In genomic region chr6:128802999-128803857, GRCm38 (mm10) we compare ENCODE assay signal across 8 mouse cellular contexts. TPM values are rescaled to one million over a fixed set of nuclear protein-coding genes. Genes with fewer than 3 reads are reported as not detected.
DNase-seq lines count a peak whose midpoint lies in the region; ATAC-seq and TF ChIP-seq lines count a peak whose summit lies in the region.

No protein-coding gene starts in this region.

- H3K9me3 ChIP-seq in MEL (replicated peaks; ENCODE audit: insufficient read depth, low read length) = no peaks in the 10 kb centered on the region
- H3K9me3 ChIP-seq in forebrain, postnatal 0 days (ENCODE audit: low read length) = no peaks in the 10 kb centered on the region
- H3K9me3 ChIP-seq in lung, embryonic 15.5 days = no peaks in the 10 kb centered on the region

- H3K4me1 ChIP-seq in MEL (ENCODE audit: control insufficient read depth in 1 of 2, insufficient read depth in 2 of 2, low read length in 2 of 2) = peaks cover 5 to 9% of the 10 kb centered on the region in 2 experiments; a peak in 2 of 4 replicates
- H3K4me1 ChIP-seq in cerebellum, adult 2 months (ENCODE audit: control insufficient read depth, insufficient read depth, low read length) = no peaks in the 10 kb centered on the region
- no peaks in the 10 kb centered on the region for H3K4me1 ChIP-seq in forebrain, postnatal 0 days (ENCODE audit: insufficient read depth)
- H3K4me1 ChIP-seq in lung, embryonic 15.5 days = peaks cover 6% of the 10 kb centered on the region

- TF ChIP-seq POLR2A in MEL (IDR thresholded peaks at IDR 0.05; ENCODE audit: control insufficient read depth in 1 of 2, insufficient read depth in 1 of 2, low read depth in 1 of 2, low read length in 2 of 2, poor library complexity in 1 of 2) = no peak
- no peak for TF ChIP-seq POLR2A in cerebellum, adult 2 months (IDR thresholded peaks at IDR 0.05; ENCODE audit: borderline replicate concordance, insufficient read depth, low read length)

- peak; percentile 25 for TF ChIP-seq RAD21 in MEL (IDR thresholded peaks at IDR 0.05; ENCODE audit: low read depth, low read length)

- H3K4me2 ChIP-seq in forebrain, postnatal 0 days (ENCODE audit: low read depth) = peak overlapping the region; percentile 55
- H3K4me2 ChIP-seq in lung, embryonic 15.5 days = peak overlapping the region; percentile 66

- DNase-seq in MEL (ENCODE audit: low read depth, low spot score) = peak; percentile 97
- DNase-seq in cerebellum, adult 2 months = peak; percentile 96 to 98
- DNase-seq in forebrain, postnatal 0 days = peak; percentile 100
- DNase-seq in heart, postnatal 4 days = peak; percentile 98
- peak; percentile 96 to 97 for DNase-seq in layer of hippocampus, adult 8-10 months (ENCODE audit: low spot score in 2 of 2)
- DNase-seq in ovary, adult 18-20 months (ENCODE audit: low spot score) = peak; percentile 91
- DNase-seq in thymus, postnatal 0 days (ENCODE audit: low spot score) = peak; percentile 99

- H3K9ac ChIP-seq in MEL (ENCODE audit: control insufficient read depth, low read depth, low read length, poor library complexity, severe bottlenecking) = peak overlapping the region; percentile 68
- peak overlapping the region; percentile 62 for H3K9ac ChIP-seq in forebrain, postnatal 0 days
- H3K9ac ChIP-seq in lung, embryonic 15.5 days = peak overlapping the region; percentile 43; the same call in 1 of the 2 replicates

- H3K36me3 ChIP-seq in MEL (ENCODE audit: control insufficient read depth in 1 of 2, insufficient read depth in 2 of 2, low read length in 2 of 2) = no peaks in the 10 kb centered on the region
- no peaks in the 10 kb centered on the region for H3K36me3 ChIP-seq in forebrain, postnatal 0 days (ENCODE audit: insufficient read depth)
- no peaks in the 10 kb centered on the region for H3K36me3 ChIP-seq in lung, embryonic 15.5 days

- peak; percentile 92 for ATAC-seq in forebrain, postnatal 0 days
- ATAC-seq in lung, embryonic 15.5 days (ENCODE audit: borderline replicate concordance, extremely low read depth, low FRiP score, low TSS enrichment) = peak; percentile 95

- peak overlapping the region; percentile 49 to 82 for H3K4me3 ChIP-seq in MEL (ENCODE audit: control insufficient read depth in 1 of 2, insufficient read depth in 1 of 2, low read depth in 2 of 2, low read length in 2 of 2)
- H3K4me3 ChIP-seq in cerebellum, adult 2 months (replicated peaks; ENCODE audit: insufficient read depth, low read depth, low read length) = peak overlapping the region; percentile 70
- H3K4me3 ChIP-seq in forebrain, postnatal 0 days (ENCODE audit: low read depth, low read length) = peak overlapping the region; percentile 45
- peak overlapping the region; percentile 41 for H3K4me3 ChIP-seq in lung, embryonic 15.5 days

- no peak for TF ChIP-seq EP300 in MEL (IDR thresholded peaks at IDR 0.05; ENCODE audit: low read depth in 1 of 2, low read length in 2 of 2)

- WGBS in cerebellum, adult 2 months = 4% methylated on average over 26 of the region's 26 CpGs
- WGBS in forebrain, postnatal 0 days = 6% methylated on average over 26 of the region's 26 CpGs
- 5% methylated on average over 26 of the region's 26 CpGs for WGBS in lung, embryonic 15.5 days

- no peak overlapping the region for H3K27ac ChIP-seq in MEL (ENCODE audit: control insufficient read depth, low read depth, low read length)
- no peak overlapping the region for H3K27ac ChIP-seq in cerebellum, adult 2 months (ENCODE audit: insufficient read depth, low read length)
- peak overlapping the region; percentile 82 for H3K27ac ChIP-seq in forebrain, postnatal 0 days (ENCODE audit: low read depth, low read length)
- H3K27ac ChIP-seq in lung, embryonic 15.5 days = peak overlapping the region; percentile 49

- H3K27me3 ChIP-seq in MEL (ENCODE audit: control insufficient read depth in 1 of 2, insufficient read depth in 2 of 2, low read length in 2 of 2) = no peaks in the 10 kb centered on the region
- H3K27me3 ChIP-seq in cerebellum, adult 2 months (ENCODE audit: control insufficient read depth, insufficient read depth, low read length) = no peaks in the 10 kb centered on the region
- no peaks in the 10 kb centered on the region for H3K27me3 ChIP-seq in forebrain, postnatal 0 days (ENCODE audit: insufficient read depth, low read length)
- no peaks in the 10 kb centered on the region for H3K27me3 ChIP-seq in lung, embryonic 15.5 days

- no peaks in the 10 kb centered on the region for H3K79me2 ChIP-seq in MEL (ENCODE audit: control insufficient read depth, insufficient read depth, low read length, poor library complexity)

- TF ChIP-seq CTCF in MEL (IDR thresholded peaks at IDR 0.05 in 2 of 3, conservative IDR thresholded peaks at IDR 0.05 in 1 of 3; ENCODE audit: control insufficient read depth in 1 of 3, insufficient read depth in 1 of 3, low read depth in 2 of 3, low read length in 3 of 3, poor library complexity in 1 of 3, severe bottlenecking in 1 of 3) = peak; percentile 74 to 84 (median 81)
- TF ChIP-seq CTCF in cerebellum, adult 2 months (IDR thresholded peaks at IDR 0.05; ENCODE audit: borderline replicate concordance, insufficient read depth, low read depth, low read length) = peak; percentile 92
- peak; percentile 99 for TF ChIP-seq CTCF in forebrain, postnatal 0 days (IDR thresholded peaks at IDR 0.05; ENCODE audit: low read depth)

TF ChIP-seq in MEL, 35 proteins besides CTCF, POLR2A, EP300 and RAD21 (continues in another document):
- TF ChIP-seq JUND (IDR thresholded peaks at IDR 0.05; ENCODE audit: low read depth, low read length) = no peak
- peak; percentile 66 for TF ChIP-seq SMC3 (IDR thresholded peaks at IDR 0.05; ENCODE audit: low read depth, low read length)
- TF ChIP-seq GABPA (IDR thresholded peaks at IDR 0.05; ENCODE audit: low read depth, low read length) = no peak
- peak; percentile 67 for TF ChIP-seq MXI1 (IDR thresholded peaks at IDR 0.05; ENCODE audit: low read depth, low read length)
- peak; percentile 32; the same call in 1 of the 2 replicates for TF ChIP-seq USF1 (IDR thresholded peaks at IDR 0.05; ENCODE audit: low read depth, low read length)
- TF ChIP-seq POLR2AphosphoS5 (IDR thresholded peaks at IDR 0.05; ENCODE audit: borderline replicate concordance, low read depth, low read length) = no peak
- TF ChIP-seq HCFC1 (IDR thresholded peaks at IDR 0.05; ENCODE audit: low read depth, low read length) = 0 out of 2 replicates have a peak, but pooled peaks have one; percentile 24
- TF ChIP-seq ZC3H11A (IDR thresholded peaks at IDR 0.05; ENCODE audit: low read depth, low read length) = no peak
- no peak for TF ChIP-seq NELFE (IDR thresholded peaks at IDR 0.05; ENCODE audit: low read depth, low read length)
- no peak for TF ChIP-seq ZMIZ1 (IDR thresholded peaks at IDR 0.05; ENCODE audit: low read depth, low read length)
- no peak for TF ChIP-seq UBTF (IDR thresholded peaks at IDR 0.05; ENCODE audit: borderline replicate concordance, insufficient read depth, low read depth, low read length)
- no peak for TF ChIP-seq TAL1 (IDR thresholded peaks at IDR 0.05; ENCODE audit: low read length)
- no peak for TF ChIP-seq E2F4 (IDR thresholded peaks at IDR 0.05; ENCODE audit: borderline replicate concordance, low read depth, low read length)
- no peak for TF ChIP-seq MAZ (IDR thresholded peaks at IDR 0.05; ENCODE audit: low read depth, low read length)
- no peak for TF ChIP-seq BHLHE40 (IDR thresholded peaks at IDR 0.05; ENCODE audit: borderline replicate concordance, low read depth, low read length)
- no peak for TF ChIP-seq ELF1 (IDR thresholded peaks at IDR 0.05; ENCODE audit: low read depth, low read length)
- no peak for TF ChIP-seq RCOR1 (IDR thresholded peaks at IDR 0.05; ENCODE audit: low read depth, low read length)
- 0 out of 2 replicates have a peak, but pooled peaks have one; percentile 41 for TF ChIP-seq MAX (IDR thresholded peaks at IDR 0.05; ENCODE audit: low read length)

RNA-seq across cellular contexts. Expression of gene Klrb1c, which starts 14.2 kb away (rescaled TPM):
- total RNA-seq in MEL (2012; rRNA removed) = not detected in 2 replicates
- polyA plus RNA-seq in MEL (2012; ENCODE audit: insufficient read depth in 1 of 2, insufficient read length in 2 of 2, low read depth in 1 of 2, low replicate concordance in 2 of 2, missing spikeins in 1 of 2) = not detected
- 0.08 TPM in 1 of 2 replicates, not detected in the other for polyA plus RNA-seq in cerebellum, adult 2 months (2012; rRNA removed)
- total RNA-seq in forebrain, postnatal 0 days (2014; rRNA removed) = 0.08 and 0.24 TPM in 2 replicates
- 0.24 TPM in 1 of 2 replicates, not detected in the other for polyA plus RNA-seq in forebrain, postnatal 0 days (2015; fragmentation: Nextera tagmentation; extraction: Ambion mirVana)
- total RNA-seq in heart, postnatal 4 days (2021) = not detected
- total RNA-seq in layer of hippocampus, adult 8-10 months (2022) = under 1 TPM in 2 of 4 experiments, not detected in 2; 0.12 to 0.25 TPM
- polyA plus RNA-seq in lung, embryonic 15.5 days (2015; fragmentation: Nextera tagmentation; extraction: Ambion mirVana) = 0.15 and 0.16 TPM in 2 replicates
- 1.5 and 1.6 TPM in 2 replicates for polyA plus RNA-seq in thymus, postnatal 0 days (2015; fragmentation: Nextera tagmentation; extraction: Ambion mirVana)

RNA-seq across cellular contexts. Expression of gene Gm44511, which starts 22.9 kb away (rescaled TPM):
- total RNA-seq in MEL (2012; rRNA removed) = not detected in 2 replicates
- polyA plus RNA-seq in MEL (2012; ENCODE audit: insufficient read depth in 1 of 2, insufficient read length in 2 of 2, low read depth in 1 of 2, low replicate concordance in 2 of 2, missing spikeins in 1 of 2) = not detected
- not detected in 2 replicates for polyA plus RNA-seq in cerebellum, adult 2 months (2012; rRNA removed)
- not detected in 2 replicates for total RNA-seq in forebrain, postnatal 0 days (2014; rRNA removed)
- not detected in 2 replicates for polyA plus RNA-seq in forebrain, postnatal 0 days (2015; fragmentation: Nextera tagmentation; extraction: Ambion mirVana)
- total RNA-seq in heart, postnatal 4 days (2021) = not detected
- total RNA-seq in layer of hippocampus, adult 8-10 months (2022) = 1 to 10 TPM in 1 of 4 experiments, not detected in 3; 1.1 TPM
- polyA plus RNA-seq in lung, embryonic 15.5 days (2015; fragmentation: Nextera tagmentation; extraction: Ambion mirVana) = not detected in 2 replicates
- 0.58 and 0.96 TPM in 2 replicates for polyA plus RNA-seq in thymus, postnatal 0 days (2015; fragmentation: Nextera tagmentation; extraction: Ambion mirVana)

RNA-seq across cellular contexts. Expression of gene Klrb1b, which starts 22.9 kb away (rescaled TPM):
- not detected in 2 replicates for total RNA-seq in MEL (2012; rRNA removed)
- not detected for polyA plus RNA-seq in MEL (2012; ENCODE audit: insufficient read depth in 1 of 2, insufficient read length in 2 of 2, low read depth in 1 of 2, low replicate concordance in 2 of 2, missing spikeins in 1 of 2)
- polyA plus RNA-seq in cerebellum, adult 2 months (2012; rRNA removed) = not detected in 2 replicates
- total RNA-seq in forebrain, postnatal 0 days (2014; rRNA removed) = not detected in 2 replicates
- not detected in 2 replicates for polyA plus RNA-seq in forebrain, postnatal 0 days (2015; fragmentation: Nextera tagmentation; extraction: Ambion mirVana)
- total RNA-seq in heart, postnatal 4 days (2021) = not detected
- total RNA-seq in layer of hippocampus, adult 8-10 months (2022) = 1 to 10 TPM in 1 of 4 experiments, under 1 TPM in 1, not detected in 2; 0.40 to 1.3 TPM
- 0.16 and 0.18 TPM in 2 replicates for polyA plus RNA-seq in lung, embryonic 15.5 days (2015; fragmentation: Nextera tagmentation; extraction: Ambion mirVana)
- polyA plus RNA-seq in thymus, postnatal 0 days (2015; fragmentation: Nextera tagmentation; extraction: Ambion mirVana) = 0.92 and 1.1 TPM in 2 replicates

Comparison
In these comparisons a context has a peak if more than half of its experiments do, and no peak if none do; other contexts are left out.
1. H3K27ac ChIP-seq: peak in forebrain, postnatal 0 days (single experiment) and lung, embryonic 15.5 days (single experiment); none in MEL (single experiment) and cerebellum, adult 2 months (single experiment).
2. Peak in every context shown above with its lines, with median percentiles within 50 percentile points of each other: DNase-seq, H3K4me3 ChIP-seq, H3K9ac ChIP-seq and CTCF ChIP-seq.